Mouse (Mus musculus) small intestine, adult 2 months (tissue): ENCODE results near the gene Slc38a3. TPM values are rescaled to one million over a fixed set of nuclear protein-coding genes. Genes with fewer than 3 reads are reported as not detected.

Experiments
- H3K27ac ChIP-seq: fragments of 200-500 bp; 2 replicates; pipeline ENCODE4 v1.5.1; 2012; ENCODE audit warnings: low read depth, low read length, control low read depth, inconsistent platforms; ENCODE audit not compliant: insufficient read depth
- H3K27me3 ChIP-seq: fragments of 200-500 bp; 2 replicates; pipeline ENCODE4 v1.6.1; 2012; ENCODE audit warnings: mild to moderate bottlenecking, moderate library complexity, low read length, inconsistent platforms; ENCODE audit not compliant: control insufficient read depth, insufficient read depth
- H3K36me3 ChIP-seq: fragments of 200-500 bp; 2 replicates; pipeline ENCODE4 v1.6.1; 2012; ENCODE audit warnings: mild to moderate bottlenecking, low read length, control low read depth, inconsistent platforms; ENCODE audit not compliant: control insufficient read depth, insufficient read depth
- H3K4me1 ChIP-seq: fragments of 200-500 bp; 2 replicates; pipeline ENCODE4 v1.6.1; 2012; ENCODE audit warnings: low read length, inconsistent platforms, mixed read lengths; ENCODE audit not compliant: control insufficient read depth, insufficient read depth, insufficient read length
- H3K4me3 ChIP-seq: fragments of 200-500 bp; 2 replicates; pipeline ENCODE4 v1.5.1; 2012; ENCODE audit warnings: low read depth, mild to moderate bottlenecking, control low read depth, inconsistent platforms, low read length, moderate library complexity
- CTCF ChIP-seq: fragments of 200-500 bp; IDR thresholded peaks from 2 replicates; pipeline ENCODE4 v1.5.1; 2012; ENCODE audit warnings: low read depth, mild to moderate bottlenecking, control low read depth, inconsistent platforms, low read length, moderate library complexity, mixed read lengths; ENCODE audit not compliant: insufficient replicate concordance, insufficient read length; ENCODE audit errors: extremely low read depth
- POLR2A ChIP-seq: fragments of 200-500 bp; IDR thresholded peaks from 2 replicates; pipeline ENCODE4 v1.6.1; 2012; ENCODE audit warnings: low read depth, mild to moderate bottlenecking, control low read depth, inconsistent platforms, low read length, moderate library complexity
- WGBS: fragments of 180-500 bp; shearing (Covaris S2); methylation state at CpG from one replicate; pipeline ENCODE4 v1.1.7; 2018; 5-methylcytosine and 5-hydroxymethylcytosine counted together
- polyA plus RNA-seq: library from polyadenylated mRNA; depleted of rRNA; stranded (reverse); fragments of >200 nt; gene quantifications from 2 replicates; pipeline ENCODE4 v1.2.3, GENCODE M21; 2012

The Slc38a3 gene
- polyA plus RNA-seq, 1 experiment: 2.8 TPM

DNA sequence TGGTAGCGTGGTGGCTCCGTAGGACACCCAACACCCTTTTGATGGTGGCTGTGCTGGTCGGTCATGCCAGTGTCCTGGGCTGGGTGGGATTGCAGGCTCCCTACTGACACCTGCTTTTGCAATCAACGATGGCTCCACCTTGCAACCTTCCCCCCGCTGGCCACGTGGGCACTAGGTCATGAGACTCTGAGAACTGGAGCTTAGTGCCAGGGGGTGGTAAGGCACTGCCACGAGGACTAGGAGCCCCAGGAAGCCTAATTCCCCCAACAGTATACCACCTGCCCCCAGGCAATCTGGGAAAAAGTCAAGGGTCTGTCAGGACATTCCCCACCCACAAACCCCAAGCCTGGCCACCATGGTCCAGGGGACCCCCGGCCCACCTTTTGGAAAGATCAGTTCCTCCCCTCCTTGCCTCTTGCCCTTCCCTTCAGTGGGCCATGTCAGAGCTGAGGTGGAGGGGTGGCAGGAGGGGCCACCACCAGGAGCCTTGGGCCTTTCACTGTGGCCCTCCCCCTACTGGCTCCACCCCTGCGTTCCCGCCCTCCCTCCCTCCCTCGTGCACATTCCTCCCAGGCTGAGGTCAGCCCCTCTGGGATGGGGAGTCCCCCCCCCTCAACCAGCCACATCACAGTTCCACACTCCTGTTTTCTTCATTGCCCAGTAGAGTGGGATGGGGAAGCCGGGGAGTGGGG is 60.4 kb downstream of the Slc38a3 start, which contains the start of gene Sema3b:
Gene Sema3b (minus strand): TSS at position 489 of the 692 bp plus-strand sequence.
- no peak within 1 kb of the TSS for H3K4me3 ChIP-seq
- no peaks in the 10 kb centered on the region for H3K27me3 ChIP-seq
- H3K27ac ChIP-seq: no peak within 1 kb of the TSS
- H3K36me3 ChIP-seq: no peaks in the 10 kb centered on the region
- peaks cover 39% of the 10 kb centered on the region for H3K4me1 ChIP-seq
- TF ChIP-seq POLR2A: no peak; the same call in 1 of the 2 replicates
- no peak for TF ChIP-seq CTCF
- 34% methylated on average over 12 of the region's 12 CpGs for WGBS

DNA sequence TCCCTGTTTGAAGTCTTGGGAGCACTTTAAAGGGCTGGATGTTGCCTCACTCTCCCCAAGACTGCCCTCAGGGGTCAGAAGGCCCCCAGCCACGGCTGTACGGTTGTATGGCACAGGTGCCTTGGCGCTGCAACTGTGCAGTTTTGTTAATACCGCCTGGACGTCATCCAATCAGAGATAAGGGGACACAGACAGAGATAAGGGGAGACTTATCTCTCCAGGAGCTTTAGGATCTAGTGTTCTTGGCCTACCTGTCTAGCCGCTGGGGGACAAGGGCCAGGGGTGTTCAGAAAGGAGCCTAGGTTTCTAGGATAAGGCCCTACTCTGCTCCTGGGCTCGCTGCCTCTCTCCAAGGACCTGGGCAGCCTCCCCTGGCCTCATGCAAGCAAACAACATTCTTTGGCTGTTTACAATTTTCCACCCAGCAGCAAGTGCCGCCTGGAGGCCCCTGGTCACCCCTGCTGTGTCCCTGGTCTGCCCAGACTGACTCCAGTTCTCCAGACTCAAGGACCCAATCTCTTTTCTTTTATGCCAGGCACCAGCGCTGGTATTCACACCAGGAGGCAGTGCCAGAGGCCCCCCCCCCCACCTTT is 61.6 kb downstream of the Slc38a3 start:
- Histone ChIP-seq H3K36me3 (0 out of 2 replicates have a peak, but pooled peaks cover 4% of the 10 kb centered on the region), H3K27ac (peak overlapping the region; percentile 63), H3K4me1 (peaks cover 45% of the 10 kb centered on the region), H3K27me3 (no peaks in the 10 kb centered on the region), H3K4me3 (peak overlapping the region; percentile 39)
- TF ChIP-seq POLR2A: no peak
- no peak for TF ChIP-seq CTCF
- WGBS: 17% methylated on average over 9 of the region's 9 CpGs

DNA sequence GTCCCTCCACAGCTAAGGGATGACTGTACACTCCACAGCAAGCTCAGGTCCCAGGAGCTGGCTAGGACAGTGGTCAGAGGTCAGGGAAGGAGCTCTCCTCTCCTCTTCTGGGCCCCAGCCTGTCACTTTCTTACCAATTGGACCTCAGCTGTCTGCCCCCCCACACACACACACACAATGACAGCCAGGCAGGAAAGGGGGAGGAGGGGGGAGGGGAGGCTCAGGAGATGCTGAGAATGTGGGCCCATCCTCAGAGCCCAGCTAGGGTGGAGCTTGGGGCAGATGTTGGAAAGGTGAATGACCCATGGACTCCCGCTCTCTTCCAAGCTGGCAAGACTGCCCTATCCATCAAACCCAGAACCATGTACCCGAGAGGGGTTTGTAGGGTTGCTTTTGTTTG is 62.3 kb downstream of the Slc38a3 start:
- Histone ChIP-seq H3K4me3 (peak overlapping the region; percentile 39), H3K36me3 (0 out of 2 replicates have a peak, but pooled peaks cover 5% of the 10 kb centered on the region), H3K27ac (peak overlapping the region; percentile 63), H3K27me3 (no peaks in the 10 kb centered on the region), H3K4me1 (peaks cover 47% of the 10 kb centered on the region)
- 40% methylated on average over 2 of the region's 2 CpGs for WGBS
- TF ChIP-seq CTCF (no peak), POLR2A (no peak)

DNA sequence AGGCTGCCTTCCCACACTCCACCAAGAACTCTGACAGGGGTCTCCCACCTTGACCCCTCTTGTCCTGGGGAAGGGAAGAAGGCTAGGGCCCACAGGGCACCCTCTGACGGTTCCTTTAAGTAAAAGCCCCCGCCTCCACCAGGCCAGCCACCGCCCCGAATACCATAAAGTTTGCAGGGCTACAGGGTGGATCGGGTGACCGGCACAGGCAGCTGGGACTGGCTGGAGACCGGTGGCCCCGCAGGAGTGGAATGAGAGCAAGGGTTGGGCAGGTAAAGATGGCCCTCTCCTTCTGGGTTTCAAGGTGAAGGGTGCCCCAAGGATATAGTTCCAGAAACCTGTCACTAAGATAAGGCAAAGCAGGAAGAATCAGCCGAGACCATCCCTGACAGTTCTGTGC is 62.7 kb downstream of the Slc38a3 start:
- Histone ChIP-seq H3K4me1 (peaks cover 46% of the 10 kb centered on the region), H3K36me3 (0 out of 2 replicates have a peak, but pooled peaks cover 5% of the 10 kb centered on the region), H3K27me3 (no peaks in the 10 kb centered on the region), H3K27ac (peak overlapping the region; percentile 63), H3K4me3 (peak overlapping the region; percentile 39)
- WGBS: 16% methylated on average over 9 of the region's 9 CpGs
- TF ChIP-seq CTCF: no peak
- TF ChIP-seq POLR2A: peak; percentile 34; the same call in 1 of the 2 replicates

DNA sequence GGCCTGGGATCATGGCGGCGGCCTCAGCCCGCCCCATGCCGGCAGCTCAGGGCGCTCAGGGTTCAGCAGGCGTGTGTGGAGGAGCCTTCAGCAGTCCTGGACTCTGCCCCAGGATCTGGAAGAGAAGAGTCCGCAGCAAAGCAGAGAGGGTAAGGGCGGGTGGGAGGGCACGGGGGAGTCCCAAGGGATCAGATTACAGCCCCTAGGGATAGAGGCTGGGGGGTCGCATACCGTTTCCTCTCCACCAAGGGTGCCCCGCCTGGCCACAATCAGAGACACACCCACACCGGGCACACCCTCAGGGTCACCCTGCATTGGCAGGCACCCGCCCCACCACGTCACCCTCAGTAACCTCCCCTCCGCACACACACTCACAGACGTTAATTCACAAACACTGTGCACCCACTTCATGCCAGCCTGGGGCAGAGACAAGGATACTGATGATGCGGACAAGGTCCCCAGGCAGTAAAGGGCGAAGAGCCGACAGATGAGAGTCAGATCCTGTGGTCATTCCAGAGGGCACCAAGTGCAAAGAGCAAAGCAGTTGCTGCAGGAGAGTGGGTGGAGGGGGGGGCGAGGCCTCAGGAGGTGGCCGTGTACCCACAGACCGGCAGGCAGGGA is 64.2 kb downstream of the Slc38a3 start:
- no peaks in the 10 kb centered on the region for H3K27me3 ChIP-seq
- TF ChIP-seq CTCF: no peak
- TF ChIP-seq POLR2A: no peak
- WGBS: 29% methylated on average over 23 of the region's 23 CpGs
- peaks cover 49% of the 10 kb centered on the region for H3K4me1 ChIP-seq
- peak overlapping the region; percentile 76 for H3K27ac ChIP-seq
- peak overlapping the region; percentile 75 for H3K4me3 ChIP-seq
- peaks cover 9% of the 10 kb centered on the region; the same call in 1 of the 2 replicates for H3K36me3 ChIP-seq

DNA sequence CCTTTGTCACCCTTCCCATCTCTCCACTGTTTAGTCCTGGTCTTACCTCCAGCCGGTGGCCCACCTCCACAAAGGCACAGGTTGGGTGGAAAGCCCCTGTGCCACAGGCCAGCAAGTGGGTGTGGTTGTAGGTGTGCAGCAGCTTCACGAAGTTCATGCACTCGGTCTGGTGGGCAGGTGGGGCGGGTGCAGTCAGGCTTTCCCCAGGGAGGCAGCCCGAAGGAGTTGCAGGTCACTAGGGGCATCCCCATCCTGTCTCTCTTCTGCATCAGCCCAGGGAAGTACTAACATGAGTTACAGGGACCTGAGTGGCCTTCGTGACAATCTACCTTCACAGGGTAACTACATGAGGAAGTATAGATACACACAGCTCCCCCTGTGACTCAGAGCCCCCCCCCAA is 66.1 kb downstream of the Slc38a3 start:
- Histone ChIP-seq H3K4me3 (no peak overlapping the region), H3K27me3 (no peaks in the 10 kb centered on the region), H3K4me1 (peaks cover 57% of the 10 kb centered on the region), H3K36me3 (peaks cover 18% of the 10 kb centered on the region), H3K27ac (no peak overlapping the region)
- TF ChIP-seq CTCF: no peak
- TF ChIP-seq POLR2A: no peak
- 25% methylated on average over 6 of the region's 6 CpGs for WGBS

DNA sequence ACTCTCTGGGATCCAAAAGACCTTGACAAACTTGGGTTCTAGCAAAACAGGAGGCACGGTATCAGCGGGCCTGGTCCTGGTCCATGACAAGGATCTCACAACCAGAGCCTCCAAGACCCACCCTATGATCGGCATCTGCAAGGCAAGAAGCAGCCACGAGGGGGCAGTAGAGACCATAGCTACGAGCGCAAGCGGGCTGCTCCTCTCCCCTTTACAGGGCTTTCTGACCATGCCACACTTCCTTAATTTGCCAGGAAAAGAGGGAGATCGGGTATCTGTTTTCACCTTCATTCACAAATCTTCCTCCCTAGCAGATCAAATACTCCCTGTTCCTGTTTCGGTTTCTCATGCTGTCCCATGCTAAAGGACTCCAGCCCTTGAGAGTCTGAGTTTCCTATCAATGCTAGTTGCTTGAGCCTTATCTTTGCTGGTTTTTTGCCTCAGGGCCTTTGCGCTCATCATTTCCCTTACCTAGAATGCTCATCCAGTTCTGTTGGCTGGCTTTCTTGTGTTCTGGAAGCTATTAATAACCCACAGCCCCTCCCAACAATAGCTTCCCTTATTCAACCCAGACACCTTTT is 67.2 kb downstream of the Slc38a3 start:
- peak overlapping the region; percentile 15 for H3K27ac ChIP-seq
- H3K27me3 ChIP-seq: no peaks in the 10 kb centered on the region
- TF ChIP-seq POLR2A (no peak), CTCF (peak; percentile 99)
- no peak overlapping the region for H3K4me3 ChIP-seq
- WGBS: 4% methylated on average over 10 of the region's 10 CpGs
- peaks cover 53% of the 10 kb centered on the region for H3K4me1 ChIP-seq
- H3K36me3 ChIP-seq: peaks cover 22% of the 10 kb centered on the region
